Mouse (Mus musculus): Measurements from ENCODE around the gene Klhdc4. TPM values are rescaled to one million over a fixed set of nuclear protein-coding genes. Genes with fewer than 3 reads are reported as not detected.

The Klhdc4 gene
- total RNA-seq (2021), result 10 to 100 TPM; 26.0 to 27.1 TPM
- long read RNA-seq, experiment 1, transcript Klhdc4-201 (12 exons, 2,078 nt), result major isoform, 26 of 39 reads
- long read RNA-seq, experiment 1, partial matches to known transcripts, result 3 of 39 reads
- long read RNA-seq, experiment 1, other reads (novel, unspliced or antisense), result 10 of 39 reads
- long read RNA-seq, experiment 2, transcript Klhdc4-201 (12 exons, 2,078 nt), result major isoform, 22 of 30 reads
- long read RNA-seq, experiment 2, partial matches to known transcripts, result 1 of 30 reads
- long read RNA-seq, experiment 2, other reads (novel, unspliced or antisense), result 7 of 30 reads

DNA sequence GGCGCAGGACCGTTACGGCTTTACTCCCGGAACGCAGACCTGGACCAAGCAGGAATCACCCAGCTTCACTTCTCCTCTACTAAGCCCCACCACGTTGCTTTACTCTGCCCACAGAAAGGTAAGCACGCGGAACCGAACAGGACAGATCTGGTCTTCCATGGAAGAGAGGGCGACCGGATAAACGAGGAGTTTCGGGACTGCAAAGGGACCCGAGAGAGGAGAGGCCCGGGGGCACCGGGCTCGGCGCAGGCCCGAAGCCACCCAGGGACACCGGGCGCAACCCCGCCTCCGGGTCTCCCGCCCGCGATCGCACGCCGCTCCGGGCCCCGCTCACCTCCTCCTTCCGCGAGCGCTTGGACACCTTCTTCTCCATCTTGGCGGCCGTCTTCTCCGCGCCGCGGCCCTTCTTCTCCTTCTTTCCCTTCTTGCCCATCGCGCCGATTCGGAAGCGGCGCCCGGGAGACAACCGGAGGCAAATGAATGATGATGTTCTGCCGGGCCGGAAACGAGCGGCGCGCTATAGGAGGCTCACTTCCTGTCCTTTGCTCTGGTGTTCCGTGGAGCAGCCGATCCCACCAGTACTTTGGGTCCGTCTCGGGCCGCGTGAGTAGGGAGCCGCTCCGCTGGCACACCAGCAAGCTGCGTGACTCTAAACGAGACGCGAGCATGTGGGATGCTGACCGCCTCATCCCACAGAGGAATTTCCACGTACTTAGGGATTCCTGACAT, at the start of gene Klhdc4:
Gene Klhdc4, minus strand, starts transcription at position 522 of the 729 bp plus-strand sequence.
- DNase-seq (ENCODE audit: low spot score in 2 of 2), result peak; percentile 89 to 94
- intact Hi-C loops (cut with DNase I), result loop anchor here (5.0 kb wide), 1 partner anchor 222 kb away; no protein-coding TSS in a partner anchor

GRCm38 (mm10) chr8:121877828-121878480, 48.6 kb upstream of the Klhdc4 start:
- no peak for DNase-seq (ENCODE audit: low spot score in 2 of 2)
- intact Hi-C loops (cut with DNase I), result no loop called here

- DNase-seq (ENCODE audit: low spot score in 2 of 2), result no peak
- intact Hi-C loops (cut with DNase I), result no loop called here
Measured at GRCm38 (mm10) chr8:121877212-121877611, 47.8 kb upstream of the Klhdc4 start.

- no peak for DNase-seq (ENCODE audit: low spot score in 2 of 2)
- intact Hi-C loops (cut with DNase I), result loop anchor here (2.0 kb wide), 1 partner anchor 33 kb away; no protein-coding TSS in a partner anchor
Measured at GRCm38 (mm10) chr8:121875517-121875916, 46.1 kb upstream of the Klhdc4 start.

- intact Hi-C loops (cut with DNase I), result loop anchor here (2.0 kb wide), 1 partner anchor 34 kb away; no protein-coding TSS in a partner anchor
- DNase-seq (ENCODE audit: low spot score in 2 of 2), result peak in 1 of 2 experiments; percentile 48
Measured at GRCm38 (mm10) chr8:121875045-121875444, 45.7 kb upstream of the Klhdc4 start.

DNA sequence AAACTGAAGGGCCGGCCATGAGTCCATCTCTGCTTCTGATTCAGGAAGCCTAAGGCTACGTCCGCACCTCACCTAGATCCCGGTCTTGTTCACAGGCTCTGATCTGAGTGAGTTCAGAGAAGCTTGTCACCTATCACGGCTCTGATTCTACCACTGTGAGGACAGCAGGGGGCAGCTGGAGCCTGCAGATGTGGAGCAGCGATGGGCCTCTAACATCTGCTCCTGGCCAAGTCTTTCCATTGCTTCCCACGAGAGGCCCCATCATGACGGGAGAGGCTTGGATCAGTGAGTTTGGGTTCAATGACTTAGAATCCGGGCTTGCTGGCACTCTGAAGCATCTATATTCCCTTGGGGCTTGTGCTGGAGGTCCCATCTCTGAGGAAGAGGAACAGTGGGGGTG, 44.7 kb upstream of the Klhdc4 start:
- DNase-seq (ENCODE audit: low spot score in 2 of 2), result peak; percentile 43 to 55
- intact Hi-C loops (cut with DNase I), result loop anchor here (2.0 kb wide), 1 partner anchor 35 kb away; no protein-coding TSS in a partner anchor

DNA sequence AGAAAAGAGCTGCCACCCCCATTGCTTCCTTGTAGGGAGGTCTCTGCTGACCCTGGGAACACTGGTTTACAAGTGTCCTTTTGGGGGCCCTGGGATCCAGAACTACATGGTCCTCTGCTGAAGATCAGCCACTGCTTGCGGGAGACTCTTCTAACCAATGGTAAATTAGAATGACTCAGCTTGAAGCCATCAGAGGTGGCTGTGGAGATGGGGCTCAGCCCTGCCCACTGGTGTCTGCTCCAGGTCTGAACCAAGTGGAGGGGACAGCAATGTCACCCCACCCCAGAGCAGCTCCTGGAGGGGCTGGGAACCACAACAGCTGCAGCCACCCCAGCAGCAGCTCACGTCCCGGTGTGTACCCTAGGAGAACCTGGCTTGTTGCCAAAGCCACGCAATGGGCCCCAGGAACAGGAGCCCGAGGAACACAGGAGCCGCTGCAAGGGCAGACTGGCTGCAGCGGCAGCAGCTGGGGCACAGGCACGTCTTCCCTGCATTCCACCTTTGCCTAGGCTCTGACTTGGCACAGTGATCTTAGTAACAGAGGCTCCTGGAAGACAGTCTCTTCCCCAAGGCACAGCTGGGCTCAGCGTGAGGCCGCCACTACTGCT, 42.6 kb upstream of the Klhdc4 start:
- intact Hi-C loops (cut with DNase I), result loop anchor here (2.0 kb wide), 1 partner anchor 21 kb away; no protein-coding TSS in a partner anchor

GRCm38 (mm10) chr8:121870190-121870589, 40.8 kb upstream of the Klhdc4 start:
- DNase-seq (ENCODE audit: low spot score in 2 of 2), result no peak

More for the DNA sequence above, 42.6 kb upstream of the Klhdc4 start:
- peak in 1 of 2 experiments; percentile 18 for DNase-seq (ENCODE audit: low spot score in 2 of 2)

GRCm38 (mm10) chr8:121868896-121869295, 39.5 kb upstream of the Klhdc4 start:
- DNase-seq (ENCODE audit: low spot score in 2 of 2), result no peak
- intact Hi-C loops (cut with DNase I), result no loop called here

More at GRCm38 (mm10) chr8:121870190-121870589, 40.8 kb upstream of the Klhdc4 start:
- intact Hi-C loops (cut with DNase I), result no loop called here

- intact Hi-C loops (cut with DNase I), result no loop called here
- DNase-seq (ENCODE audit: low spot score in 2 of 2), result no peak
Measured at GRCm38 (mm10) chr8:121868196-121868595, 38.8 kb upstream of the Klhdc4 start.

DNA sequence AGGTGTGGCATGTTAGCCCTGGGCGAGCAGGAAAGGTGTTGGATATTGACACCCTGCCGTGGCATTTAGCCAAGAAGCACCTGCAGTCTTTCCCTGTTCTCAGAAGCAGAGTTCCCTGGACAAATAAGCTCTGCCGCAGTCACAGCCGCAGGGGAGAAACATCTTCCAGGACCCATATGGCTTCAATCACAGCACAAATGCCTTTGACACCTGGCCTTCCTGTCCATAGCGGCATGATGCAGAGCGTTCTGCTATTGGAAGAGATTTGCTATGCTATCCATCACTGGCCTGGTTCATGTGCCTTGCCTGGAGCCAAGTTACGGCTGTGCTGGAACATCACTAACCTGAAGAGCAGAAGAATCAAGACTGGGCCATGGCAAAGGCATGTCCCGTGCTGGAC, 36.0 kb upstream of the Klhdc4 start:
- DNase-seq (ENCODE audit: low spot score in 2 of 2), result no peak
- intact Hi-C loops (cut with DNase I), result no loop called here

GRCm38 (mm10) chr8:121861806-121862548, 32.6 kb upstream of the Klhdc4 start:
- no peak for DNase-seq (ENCODE audit: low spot score in 2 of 2)
- intact Hi-C loops (cut with DNase I), result no loop called here

DNA sequence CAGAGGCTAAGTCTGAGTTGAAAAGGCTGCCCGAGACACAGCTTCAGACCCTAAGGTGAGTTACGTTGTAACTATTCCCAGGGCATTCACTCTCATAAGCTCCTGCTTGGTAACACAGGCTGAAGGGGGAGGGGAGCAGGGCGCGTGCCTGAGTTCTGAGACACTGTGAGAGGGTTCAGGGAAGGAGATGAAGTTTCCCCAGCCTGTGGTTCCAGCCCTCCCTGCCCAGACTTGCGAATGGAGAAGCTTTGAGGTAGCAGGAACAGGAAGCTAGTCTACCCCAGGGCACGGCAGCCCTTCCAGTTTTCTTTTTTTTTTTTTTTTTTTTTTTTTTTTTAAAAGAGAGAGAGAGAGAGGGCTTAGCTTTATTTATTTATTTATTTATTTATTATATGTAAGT, 31.9 kb upstream of the Klhdc4 start:
- intact Hi-C loops (cut with DNase I), result no loop called here
- DNase-seq (ENCODE audit: low spot score in 2 of 2), result no peak

DNA sequence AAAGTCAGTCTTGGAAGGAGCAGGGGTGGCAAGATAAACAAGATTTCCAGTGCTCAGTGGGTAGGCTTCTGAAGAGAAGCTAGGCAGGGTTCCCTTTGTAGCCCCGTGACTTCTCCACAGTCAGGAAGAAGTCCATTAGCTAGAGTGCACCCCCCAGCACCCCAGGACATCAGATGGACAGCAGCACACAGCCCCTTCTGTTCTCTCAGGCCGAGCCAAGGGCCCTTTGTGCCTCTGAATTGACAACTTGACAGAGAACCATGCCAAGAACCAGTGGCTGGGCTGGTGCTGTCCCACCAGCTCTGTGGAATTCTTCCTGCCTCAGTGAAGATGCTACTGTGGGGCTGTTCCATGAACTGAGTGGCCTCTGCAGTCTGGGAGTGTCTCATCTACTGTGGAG, 28.4 kb upstream of the Klhdc4 start:
- intact Hi-C loops (cut with DNase I), result no loop called here
- DNase-seq (ENCODE audit: low spot score in 2 of 2), result no peak

DNA sequence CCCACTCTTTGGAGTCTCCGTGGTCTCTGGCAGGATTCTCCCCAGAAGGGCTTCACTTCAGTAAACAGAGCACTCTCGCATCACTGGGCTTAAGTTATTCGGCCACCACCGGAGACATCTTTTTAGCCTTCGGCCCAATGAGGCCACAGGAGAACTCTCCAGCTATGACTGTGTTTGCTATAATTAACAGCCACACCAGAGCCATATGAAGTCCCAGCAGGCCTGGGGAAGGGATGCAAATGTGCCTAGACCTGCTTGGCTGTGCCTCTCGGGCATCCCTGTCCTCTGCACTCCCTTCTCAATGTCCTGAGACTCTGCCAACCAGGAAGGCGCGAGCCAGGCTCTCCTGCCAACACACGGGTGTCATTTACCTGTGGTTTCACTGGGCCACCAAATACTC, 28.0 kb upstream of the Klhdc4 start:
- intact Hi-C loops (cut with DNase I), result no loop called here

GRCm38 (mm10) chr8:121856071-121856746, 26.8 kb upstream of the Klhdc4 start:
- no peak for DNase-seq (ENCODE audit: low spot score in 2 of 2)
- intact Hi-C loops (cut with DNase I), result no loop called here

More for the DNA sequence above, 28.0 kb upstream of the Klhdc4 start:
- no peak for DNase-seq (ENCODE audit: low spot score in 2 of 2)

- no peak for DNase-seq (ENCODE audit: low spot score in 2 of 2)
- intact Hi-C loops (cut with DNase I), result no loop called here
Measured at GRCm38 (mm10) chr8:121853586-121853985, 24.2 kb upstream of the Klhdc4 start.

DNA sequence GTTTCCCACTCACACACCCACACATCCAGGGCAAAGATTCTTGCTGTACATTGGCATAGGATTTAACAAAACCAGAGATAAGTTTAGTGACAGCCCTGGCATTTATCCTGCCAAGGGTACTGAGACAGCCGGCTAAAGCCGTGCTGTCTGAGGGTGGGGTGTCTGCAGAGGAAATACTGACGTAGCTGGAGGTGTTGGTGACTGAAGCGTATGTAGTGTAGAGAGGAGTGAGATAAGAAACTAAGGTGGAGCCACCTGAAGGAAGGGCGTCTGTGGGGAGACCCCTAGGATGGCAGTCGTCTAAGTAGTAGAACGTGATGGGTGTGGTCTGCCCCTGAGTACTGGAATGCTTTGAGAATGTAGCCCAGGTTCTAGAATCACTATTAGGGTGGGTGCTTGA, 23.1 kb upstream of the Klhdc4 start:
- DNase-seq (ENCODE audit: low spot score in 2 of 2), result no peak
- intact Hi-C loops (cut with DNase I), result no loop called here
